Mouse (Mus musculus) MEL (cell line): ENCODE results near the gene Srsf10. TPM values are rescaled to one million over a fixed set of nuclear protein-coding genes. Genes with fewer than 3 reads are reported as not detected.

Experiments
- DNase-seq: peaks from one replicate; pipeline ENCODE4 v3.0.0; 2011; ENCODE audit warnings: low read depth, low spot score
- H3K27ac ChIP-seq: 2 replicates; pipeline ENCODE4 v1.5.1; 2012; ENCODE audit warnings: low read depth, mild to moderate bottlenecking, control low read depth, low read length, moderate library complexity; ENCODE audit not compliant: control insufficient read depth
- H3K27me3 ChIP-seq, 2 experiments: fragments of 150-350 bp in 1 of 2; sonication (generic) in 1 of 2; 2 replicates each; pipeline ENCODE4 v1.6.1; 2012; ENCODE audit warnings: low read length in 2 of 2, mild to moderate bottlenecking in 2 of 2, improper control_type of control experiment in 1 of 2, moderate library complexity in 1 of 2; ENCODE audit not compliant: insufficient read depth in 2 of 2, control insufficient read depth in 1 of 2
- H3K36me3 ChIP-seq, 2 experiments: 2 replicates each; pipeline ENCODE4 v1.6.1; 2012 to 2014; ENCODE audit warnings: low read length in 2 of 2, improper control_type of control experiment in 1 of 2, inconsistent platforms in 1 of 2, mild to moderate bottlenecking in 1 of 2; ENCODE audit not compliant: insufficient read depth in 2 of 2, control insufficient read depth in 1 of 2
- H3K4me1 ChIP-seq, 2 experiments: fragments of 150-350 bp in 1 of 2; sonication (generic) in 1 of 2; 2 replicates each; pipeline ENCODE4 v1.6.1; 2012; ENCODE audit warnings: low read length in 2 of 2, improper control_type of control experiment in 1 of 2, mild to moderate bottlenecking in 1 of 2; ENCODE audit not compliant: insufficient read depth in 2 of 2, control insufficient read depth in 1 of 2
- H3K4me3 ChIP-seq, 2 experiments: fragments of 150-350 bp in 1 of 2; sonication (generic) in 1 of 2; 2 replicates each; pipeline ENCODE4 v1.5.1; 2012; ENCODE audit warnings: low read depth in 2 of 2, low read length in 2 of 2, mild to moderate bottlenecking in 2 of 2, moderate library complexity in 2 of 2, control low read depth in 1 of 2, improper control_type of control experiment in 1 of 2; ENCODE audit not compliant: control insufficient read depth in 1 of 2, insufficient read depth in 1 of 2
- H3K79me2 ChIP-seq: 2 replicates; pipeline ENCODE4 v1.6.1; 2012; ENCODE audit warnings: mild to moderate bottlenecking, low read length, moderate library complexity; ENCODE audit not compliant: control insufficient read depth, poor library complexity, insufficient read depth
- H3K9ac ChIP-seq: 2 replicates; pipeline ENCODE4 v1.6.1; 2012; ENCODE audit warnings: low read depth, mild to moderate bottlenecking, control low read depth, low read length, moderate library complexity; ENCODE audit not compliant: control insufficient read depth, poor library complexity, severe bottlenecking
- H3K9me3 ChIP-seq: fragments of 150-350 bp; sonication (generic); replicated peaks from 2 replicates; pipeline ENCODE4 v1.6.1; 2012; ENCODE audit warnings: mild to moderate bottlenecking, low read length, improper control_type of control experiment, moderate library complexity; ENCODE audit not compliant: insufficient read depth
- BHLHE40 ChIP-seq: IDR thresholded peaks from 2 replicates; pipeline ENCODE4 v1.6.1; 2012; ENCODE audit warnings: low read depth, mild to moderate bottlenecking, inconsistent platforms, low read length, improper control_type of control experiment, borderline replicate concordance
- CHD1 ChIP-seq: IDR thresholded peaks from 2 replicates; pipeline ENCODE4 v1.6.1; 2012; ENCODE audit warnings: low read depth, mild to moderate bottlenecking, inconsistent platforms, low read length, improper control_type of control experiment
- E2F4 ChIP-seq: IDR thresholded peaks from 2 replicates; pipeline ENCODE4 v1.6.1; 2011; ENCODE audit warnings: low read depth, low read length, improper control_type of control experiment, borderline replicate concordance
- ELF1 ChIP-seq: IDR thresholded peaks from 2 replicates; pipeline ENCODE4 v1.6.1; 2014; ENCODE audit warnings: low read depth, mild to moderate bottlenecking, inconsistent platforms, low read length, improper control_type of control experiment, moderate library complexity
- EP300 ChIP-seq, 2 experiments: IDR thresholded peaks; 2 replicates each; pipeline ENCODE4 v1.6.1; 2011; ENCODE audit warnings: improper control_type of control experiment in 2 of 2, low read length in 2 of 2, low read depth in 1 of 2, mild to moderate bottlenecking in 1 of 2
- ETS1 ChIP-seq: IDR thresholded peaks from 2 replicates; pipeline ENCODE4 v1.6.1; 2012; ENCODE audit warnings: low read depth, mild to moderate bottlenecking, inconsistent platforms, low read length, improper control_type of control experiment, moderate library complexity
- HCFC1 ChIP-seq: IDR thresholded peaks from 2 replicates; pipeline ENCODE4 v1.6.1; 2012; ENCODE audit warnings: low read depth, mild to moderate bottlenecking, inconsistent platforms, low read length, improper control_type of control experiment, moderate library complexity
- JUND ChIP-seq: IDR thresholded peaks from 2 replicates; pipeline ENCODE4 v1.6.1; 2011; ENCODE audit warnings: low read depth, mild to moderate bottlenecking, improper control_type of control experiment, low read length
- KAT2A ChIP-seq: conservative IDR thresholded peaks from 2 replicates; pipeline ENCODE4 v1.6.1; 2012; ENCODE audit warnings: low read depth, low read length, improper control_type of control experiment, inconsistent platforms
- MAZ ChIP-seq: IDR thresholded peaks from 2 replicates; pipeline ENCODE4 v1.6.1; 2012; ENCODE audit warnings: low read depth, mild to moderate bottlenecking, inconsistent platforms, low read length, improper control_type of control experiment
- MEF2A ChIP-seq: IDR thresholded peaks from 2 replicates; pipeline ENCODE4 v1.6.1; 2014; ENCODE audit warnings: low read depth, mild to moderate bottlenecking, inconsistent platforms, low read length, improper control_type of control experiment; ENCODE audit not compliant: poor library complexity, insufficient replicate concordance, severe bottlenecking; ENCODE audit errors: extremely low read depth
- MXI1 ChIP-seq: IDR thresholded peaks from 2 replicates; pipeline ENCODE4 v1.6.1; 2011; ENCODE audit warnings: mild to moderate bottlenecking, low read depth, low read length, improper control_type of control experiment
- MYB ChIP-seq: IDR thresholded peaks from 2 replicates; pipeline ENCODE4 v1.6.1; 2011; ENCODE audit warnings: mild to moderate bottlenecking, low read depth, low read length, improper control_type of control experiment
- NRF1 ChIP-seq: IDR thresholded peaks from 2 replicates; pipeline ENCODE4 v1.6.1; 2014; ENCODE audit warnings: low read depth, mild to moderate bottlenecking, inconsistent platforms, low read length, improper control_type of control experiment, moderate library complexity; ENCODE audit not compliant: poor library complexity, insufficient read depth, severe bottlenecking
- POLR2A ChIP-seq, 2 experiments: IDR thresholded peaks; 2 replicates each; pipeline ENCODE4 v1.6.1; 2011 to 2012; ENCODE audit warnings: low read length in 2 of 2, mild to moderate bottlenecking in 2 of 2, control low read depth in 1 of 2, improper control_type of control experiment in 1 of 2, low read depth in 1 of 2, moderate library complexity in 1 of 2; ENCODE audit not compliant: control insufficient read depth in 1 of 2, insufficient read depth in 1 of 2, poor library complexity in 1 of 2
- POLR2AphosphoS2 ChIP-seq: IDR thresholded peaks from 2 replicates; pipeline ENCODE4 v1.6.1; 2011; ENCODE audit warnings: low read length, improper control_type of control experiment
- POLR2AphosphoS5 ChIP-seq: IDR thresholded peaks from 2 replicates; pipeline ENCODE4 v1.6.1; 2012; ENCODE audit warnings: low read depth, borderline replicate concordance, mild to moderate bottlenecking, inconsistent platforms, low read length, moderate library complexity, mixed read lengths
- RAD21 ChIP-seq: IDR thresholded peaks from 2 replicates; pipeline ENCODE4 v1.6.1; 2011; ENCODE audit warnings: mild to moderate bottlenecking, low read depth, low read length, improper control_type of control experiment
- RCOR1 ChIP-seq: IDR thresholded peaks from 2 replicates; pipeline ENCODE4 v1.6.1; 2012; ENCODE audit warnings: low read depth, mild to moderate bottlenecking, inconsistent platforms, low read length, improper control_type of control experiment
- SMC3 ChIP-seq: IDR thresholded peaks from 2 replicates; pipeline ENCODE4 v1.6.1; 2011; ENCODE audit warnings: low read depth, low read length, improper control_type of control experiment
- TBP ChIP-seq: IDR thresholded peaks from 2 replicates; pipeline ENCODE4 v1.8.0; 2011; ENCODE audit warnings: low read depth, low read length, improper control_type of control experiment
- UBTF ChIP-seq: IDR thresholded peaks from 2 replicates; pipeline ENCODE4 v1.6.1; 2012; ENCODE audit warnings: low read depth, mild to moderate bottlenecking, inconsistent platforms, low read length, improper control_type of control experiment, moderate library complexity, borderline replicate concordance; ENCODE audit not compliant: insufficient read depth
- USF1 ChIP-seq: IDR thresholded peaks from 2 replicates; pipeline ENCODE4 v1.6.1; 2014; ENCODE audit warnings: low read depth, mild to moderate bottlenecking, inconsistent platforms, low read length, improper control_type of control experiment, moderate library complexity
- ZKSCAN1 ChIP-seq: IDR thresholded peaks from 2 replicates; pipeline ENCODE4 v1.6.1; 2012; ENCODE audit warnings: low read depth, mild to moderate bottlenecking, inconsistent platforms, low read length, improper control_type of control experiment, moderate library complexity
- ZNF384 ChIP-seq: IDR thresholded peaks from 2 replicates; pipeline ENCODE4 v1.6.1; 2012; ENCODE audit warnings: low read depth, mild to moderate bottlenecking, inconsistent platforms, low read length, improper control_type of control experiment
- polyA plus RNA-seq, 2 experiments: library from polyadenylated mRNA; stranded (reverse) in 1 of 2; unstranded in 1 of 2; fragments of >175 nt in 1 of 2; fragments of >200 nt in 1 of 2; gene quantifications; 2 replicates each; pipeline versions ENCODE4 v1.2.1 to v1.2.4; 2012; ENCODE audit warnings: low replicate concordance in 2 of 2, low read depth in 1 of 2; ENCODE audit not compliant: insufficient read length in 2 of 2, insufficient read depth in 1 of 2, missing spikeins in 1 of 2
- total RNA-seq: library from RNA; depleted of rRNA; stranded (reverse); fragments of 300-350 nt; gene quantifications from 2 replicates; pipeline ENCODE4 v1.2.3, GENCODE M21; 2012

Srsf10 gene
- total and polyA plus RNA-seq, 3 experiments: 142 to 361 (median 222) TPM

- H3K27ac ChIP-seq: no peak overlapping the region
- peaks cover 0 to 8% of the 10 kb centered on the region in 2 experiments; a peak in 2 of 4 replicates for H3K36me3 ChIP-seq
- H3K4me1 ChIP-seq: peaks cover 7 to 14% of the 10 kb centered on the region in 2 experiments
- no peaks in the 10 kb centered on the region for H3K27me3 ChIP-seq
- no peak for TF ChIP-seq MAZ
- TF ChIP-seq ZKSCAN1: no peak
- no peak for TF ChIP-seq CHD1
- TF ChIP-seq EP300 (IDR thresholded peaks at IDR 0.05; ENCODE audit: low read depth in 1 of 2, low read length in 2 of 2): no peak
- no peak for TF ChIP-seq ETS1
- no peak for TF ChIP-seq UBTF
- TF ChIP-seq SMC3: no peak
- TF ChIP-seq POLR2A (IDR thresholded peaks at IDR 0.05; ENCODE audit: control insufficient read depth in 1 of 2, insufficient read depth in 1 of 2, low read depth in 1 of 2, low read length in 2 of 2, poor library complexity in 1 of 2): no peak
- TF ChIP-seq TBP: no peak
- no peak overlapping the region for H3K9ac ChIP-seq
- H3K4me3 ChIP-seq: no peak overlapping the region
- no peaks in the 10 kb centered on the region; the same call in 1 of the 2 replicates for H3K79me2 ChIP-seq
- no peaks in the 10 kb centered on the region for H3K9me3 ChIP-seq
- no peak for DNase-seq
Measured at GRCm38 (mm10) chr4:135880018-135880417, 24.5 kb downstream of the Srsf10 start.

DNA sequence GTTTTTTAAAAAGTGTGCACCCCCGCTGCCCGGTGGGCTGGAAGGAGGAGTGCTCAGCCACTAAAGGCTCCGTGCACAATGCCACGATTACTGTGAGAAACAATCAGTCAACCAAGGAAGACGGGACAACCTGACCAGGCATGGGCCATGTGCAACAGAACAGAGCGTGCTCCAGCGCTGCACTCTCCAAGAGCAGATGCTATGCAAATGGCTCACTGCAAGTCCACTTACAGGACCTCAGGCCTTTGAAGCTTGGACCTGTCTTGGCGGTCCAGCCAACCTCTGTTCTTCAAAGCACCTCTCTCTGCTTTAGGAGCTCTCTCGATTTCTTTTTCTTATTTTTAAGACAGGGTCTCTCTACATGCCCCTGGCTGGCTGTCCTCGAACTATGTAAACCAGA, 25.0 kb downstream of the Srsf10 start:
- Histone ChIP-seq H3K4me3 (no peak overlapping the region), H3K9ac (no peak overlapping the region), H3K27me3 (no peaks in the 10 kb centered on the region)
- DNase-seq: no peak
- TF ChIP-seq KAT2A: no peak
- TF ChIP-seq RAD21: no peak
- TF ChIP-seq SMC3: no peak
- no peak for TF ChIP-seq MXI1
- no peak for TF ChIP-seq RCOR1
- no peak for TF ChIP-seq MAZ
- no peak for TF ChIP-seq ETS1
- no peak for TF ChIP-seq ZNF384
- TF ChIP-seq HCFC1: no peak
- no peak for TF ChIP-seq BHLHE40
- TF ChIP-seq POLR2AphosphoS2: no peak
- no peak for TF ChIP-seq POLR2AphosphoS5
- no peak for TF ChIP-seq E2F4
- no peak for TF ChIP-seq ELF1
- no peak for TF ChIP-seq USF1
- TF ChIP-seq JUND: no peak
- no peak for TF ChIP-seq MYB
- TF ChIP-seq MEF2A: no peak
- no peak for TF ChIP-seq NRF1
- TF ChIP-seq, all 39 proteins: peak for 0
- no peaks in the 10 kb centered on the region for H3K9me3 ChIP-seq
- no peak overlapping the region for H3K27ac ChIP-seq
- no peaks in the 10 kb centered on the region; the same call in 1 of the 2 replicates for H3K79me2 ChIP-seq
- H3K4me1 ChIP-seq: peaks cover 4 to 9% of the 10 kb centered on the region in 2 experiments
- peaks cover 0 to 2% of the 10 kb centered on the region in 2 experiments; a peak in 2 of 4 replicates for H3K36me3 ChIP-seq
